In the genomic region with DNA sequence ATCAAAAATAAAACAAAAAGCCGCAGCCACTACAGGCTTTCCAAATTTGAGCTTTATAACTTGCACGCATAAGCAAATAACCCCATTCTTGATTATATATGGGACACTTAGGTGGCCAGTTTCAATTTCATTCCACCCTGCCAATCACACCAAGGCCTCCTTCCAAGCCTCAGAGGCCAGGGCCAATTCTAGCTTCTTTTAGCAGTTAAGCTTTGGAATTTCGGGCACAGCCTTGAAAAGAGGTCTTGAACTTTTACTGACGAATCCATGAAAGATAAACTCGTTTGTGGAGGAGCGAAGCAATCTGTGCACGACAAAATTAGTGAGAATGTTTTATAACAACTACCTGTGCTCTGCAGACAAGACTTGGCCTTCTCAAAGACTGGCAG, we compare ENCODE assay signal across 9 mouse cellular contexts. TPM values are rescaled to one million over a fixed set of nuclear protein-coding genes. Genes with fewer than 3 reads are reported as not detected.
DNase-seq lines count a peak whose midpoint lies in the region; ATAC-seq and TF ChIP-seq lines count a peak whose summit lies in the region.
"Had no signal": no experiment of that assay in that cellular context is flagged by ENCODE, and none has a peak within 500 bp of the region (broad histone marks: within the 10 kb centered on the region; RNA-seq: fewer than 3 reads in every experiment).

No protein-coding gene starts in this region.

- no peak for TF ChIP-seq CTCF in hindbrain, postnatal 0 days (IDR thresholded peaks at IDR 0.05; ENCODE audit: low read depth)
- TF ChIP-seq CTCF in midbrain, postnatal 0 days (IDR thresholded peaks at IDR 0.05) = no peak

- peak overlapping the region; percentile 59 for H3K4me3 ChIP-seq in kidney, embryonic 15.5 days (replicated peaks)
- H3K4me3 ChIP-seq in embryonic facial prominence, embryonic 11.5 days (ENCODE audit: low read depth, low read length) = peak overlapping the region; percentile 61
- peak overlapping the region; percentile 45 for H3K4me3 ChIP-seq in hindbrain, postnatal 0 days (ENCODE audit: low read length)
- H3K4me3 ChIP-seq in midbrain, postnatal 0 days (ENCODE audit: low read depth, low read length) = peak overlapping the region; percentile 51

- H3K4me1 ChIP-seq in kidney, embryonic 15.5 days = peaks cover 39% of the 10 kb centered on the region
- H3K4me1 ChIP-seq in embryonic facial prominence, embryonic 11.5 days (ENCODE audit: control insufficient read depth, insufficient read depth, low read length) = peaks cover 3% of the 10 kb centered on the region
- peaks cover 15% of the 10 kb centered on the region for H3K4me1 ChIP-seq in hindbrain, postnatal 0 days (ENCODE audit: insufficient read depth, low read length)
- peaks cover 12% of the 10 kb centered on the region; the same call in 1 of the 2 replicates for H3K4me1 ChIP-seq in midbrain, postnatal 0 days (ENCODE audit: insufficient read depth, low read length)

- 40% methylated on average over 7 of the region's 7 CpGs for WGBS in kidney, embryonic 15.5 days
- 44% methylated on average over 7 of the region's 7 CpGs for WGBS in embryonic facial prominence, embryonic 11.5 days
- 48% methylated on average over 7 of the region's 7 CpGs for WGBS in hindbrain, postnatal 0 days
- 43% methylated on average over 7 of the region's 7 CpGs for WGBS in midbrain, postnatal 0 days

- ATAC-seq in kidney, embryonic 15.5 days (replicated peaks; ENCODE audit: low FRiP score) = no peak
- ATAC-seq in embryonic facial prominence, embryonic 11.5 days (replicated peaks; ENCODE audit: insufficient number of reproducible peaks, low FRiP score, low TSS enrichment, low read depth) = no peak
- ATAC-seq in hindbrain, postnatal 0 days = no peak
- no peak for ATAC-seq in midbrain, postnatal 0 days (ENCODE audit: low FRiP score)

- peak overlapping the region; percentile 98 for H3K27ac ChIP-seq in kidney, embryonic 15.5 days
- peak overlapping the region; percentile 98 for H3K27ac ChIP-seq in embryonic facial prominence, embryonic 11.5 days (replicated peaks; ENCODE audit: low read depth, low read length)
- peak overlapping the region; percentile 91 for H3K27ac ChIP-seq in hindbrain, postnatal 0 days
- peak overlapping the region; percentile 91 for H3K27ac ChIP-seq in midbrain, postnatal 0 days (ENCODE audit: low read depth, low read length)

- H3K36me3 ChIP-seq in kidney, embryonic 15.5 days = peaks cover 10% of the 10 kb centered on the region; the same call in 1 of the 2 replicates
- no peaks in the 10 kb centered on the region for H3K36me3 ChIP-seq in embryonic facial prominence, embryonic 11.5 days (replicated peaks; ENCODE audit: control insufficient read depth, insufficient read depth, low read depth, low read length)
- H3K36me3 ChIP-seq in hindbrain, postnatal 0 days (ENCODE audit: insufficient read depth, low read length) = peaks cover 23% of the 10 kb centered on the region
- H3K36me3 ChIP-seq in midbrain, postnatal 0 days (ENCODE audit: insufficient read depth, low read length) = peaks cover 22% of the 10 kb centered on the region

- no peaks in the 10 kb centered on the region for H3K9me3 ChIP-seq in kidney, embryonic 15.5 days (replicated peaks)
- H3K9me3 ChIP-seq in embryonic facial prominence, embryonic 11.5 days (replicated peaks; ENCODE audit: control insufficient read depth, low read length) = no peaks in the 10 kb centered on the region
- no peaks in the 10 kb centered on the region for H3K9me3 ChIP-seq in hindbrain, postnatal 0 days (ENCODE audit: low read length)
- no peaks in the 10 kb centered on the region for H3K9me3 ChIP-seq in midbrain, postnatal 0 days (ENCODE audit: low read length)

- peak overlapping the region; percentile 62 for H3K9ac ChIP-seq in kidney, embryonic 15.5 days
- H3K9ac ChIP-seq in embryonic facial prominence, embryonic 11.5 days (replicated peaks; ENCODE audit: low read length) = peak overlapping the region; percentile 75
- H3K9ac ChIP-seq in hindbrain, postnatal 0 days (replicated peaks; ENCODE audit: low read length) = peak overlapping the region; percentile 68; the same call in 1 of the 2 replicates
- peak overlapping the region; percentile 75 for H3K9ac ChIP-seq in midbrain, postnatal 0 days (replicated peaks; ENCODE audit: low read length, poor library complexity, severe bottlenecking)

- peak overlapping the region; percentile 65 for H3K4me2 ChIP-seq in kidney, embryonic 15.5 days
- H3K4me2 ChIP-seq in embryonic facial prominence, embryonic 11.5 days (ENCODE audit: low read depth, low read length) = peak overlapping the region; percentile 64
- peak overlapping the region; percentile 60 for H3K4me2 ChIP-seq in hindbrain, postnatal 0 days (ENCODE audit: low read depth, low read length)
- H3K4me2 ChIP-seq in midbrain, postnatal 0 days (ENCODE audit: low read depth, low read length, poor library complexity, severe bottlenecking) = peak overlapping the region; percentile 47

- no peaks in the 10 kb centered on the region for H3K27me3 ChIP-seq in kidney, embryonic 15.5 days
- no peaks in the 10 kb centered on the region for H3K27me3 ChIP-seq in embryonic facial prominence, embryonic 11.5 days (ENCODE audit: control insufficient read depth, insufficient read depth, low read length)
- H3K27me3 ChIP-seq in hindbrain, postnatal 0 days (ENCODE audit: insufficient read depth, low read length) = no peaks in the 10 kb centered on the region
- no peaks in the 10 kb centered on the region for H3K27me3 ChIP-seq in midbrain, postnatal 0 days (ENCODE audit: insufficient read depth, low read length)

- DNase-seq in kidney, postnatal 36 days = no peak
- DNase-seq in embryonic facial prominence, embryonic 11.5 days (ENCODE audit: low spot score) = no peak
- DNase-seq in hindbrain, postnatal 0 days (ENCODE audit: low spot score) = no peak
- no peak for DNase-seq in midbrain, postnatal 0 days (ENCODE audit: low spot score)
- no peak for DNase-seq in embryo, embryonic 9.5 days (ENCODE audit: extremely low spot score)
- no peak for DNase-seq in left cerebral cortex, adult 8-10 months (ENCODE audit: low spot score in 2 of 2)
- DNase-seq in gastrocnemius, postnatal 10 days = no peak

RNA-seq across cellular contexts. Expression of a gene that starts 10.4 kb away (rescaled TPM):
- 20.2 and 24.4 TPM in 2 replicates for polyA plus RNA-seq in kidney, embryonic 15.5 days (2015; fragmentation: Nextera tagmentation; extraction: Ambion mirVana)
- polyA plus RNA-seq in embryonic facial prominence, embryonic 11.5 days (2014; fragmentation: Nextera tagmentation; extraction: Ambion mirVana) = 14.7 and 15.4 TPM in 2 replicates
- 63.9 and 76.9 TPM in 2 replicates for total RNA-seq in hindbrain, postnatal 0 days (2014; rRNA removed)
- 64.4 and 77.3 TPM in 2 replicates for polyA plus RNA-seq in hindbrain, postnatal 0 days (2015; fragmentation: Nextera tagmentation; extraction: Ambion mirVana)
- total RNA-seq in midbrain, postnatal 0 days (2014; rRNA removed) = 72.2 and 85.8 TPM in 2 replicates
- 101 and 102 TPM in 2 replicates for polyA plus RNA-seq in midbrain, postnatal 0 days (2015; fragmentation: Nextera tagmentation; extraction: Ambion mirVana)
- 100 to 1,000 TPM; 111 to 132 (median 121) TPM for total RNA-seq in left cerebral cortex, adult 8-10 months (2022)
- total RNA-seq in gastrocnemius, postnatal 10 days (2021) = 10 to 100 TPM; 24.1 to 24.2 TPM

RNA-seq across cellular contexts. Expression of a gene that starts 12.2 kb away (rescaled TPM):
- 0.78 and 1.1 TPM in 2 replicates for polyA plus RNA-seq in kidney, embryonic 15.5 days (2015; fragmentation: Nextera tagmentation; extraction: Ambion mirVana)
- polyA plus RNA-seq in embryonic facial prominence, embryonic 11.5 days (2014; fragmentation: Nextera tagmentation; extraction: Ambion mirVana) = 0.21 and 0.41 TPM in 2 replicates
- total RNA-seq in hindbrain, postnatal 0 days (2014; rRNA removed) = 4.8 and 7.7 TPM in 2 replicates
- polyA plus RNA-seq in hindbrain, postnatal 0 days (2015; fragmentation: Nextera tagmentation; extraction: Ambion mirVana) = 1.9 and 2.5 TPM in 2 replicates
- total RNA-seq in midbrain, postnatal 0 days (2014; rRNA removed) = 5.9 and 7.2 TPM in 2 replicates
- 2.9 and 3.4 TPM in 2 replicates for polyA plus RNA-seq in midbrain, postnatal 0 days (2015; fragmentation: Nextera tagmentation; extraction: Ambion mirVana)
- 1 to 10 TPM; 5.5 to 6.2 (median 5.7) TPM for total RNA-seq in left cerebral cortex, adult 8-10 months (2022)
- total RNA-seq in gastrocnemius, postnatal 10 days (2021) = 10 to 100 TPM; 12.4 to 19.5 TPM
- total RNA-seq: neutrophil, adult 5-6 weeks had no signal

RNA-seq across cellular contexts. Expression of a gene that starts 17.3 kb away (rescaled TPM):
- polyA plus RNA-seq in kidney, embryonic 15.5 days (2015; fragmentation: Nextera tagmentation; extraction: Ambion mirVana) = 13.3 and 20.2 TPM in 2 replicates
- polyA plus RNA-seq in embryonic facial prominence, embryonic 11.5 days (2014; fragmentation: Nextera tagmentation; extraction: Ambion mirVana) = 2.9 and 6.5 TPM in 2 replicates
- 1.7 and 2.8 TPM in 2 replicates for total RNA-seq in hindbrain, postnatal 0 days (2014; rRNA removed)
- polyA plus RNA-seq in hindbrain, postnatal 0 days (2015; fragmentation: Nextera tagmentation; extraction: Ambion mirVana) = 2.6 and 3.2 TPM in 2 replicates
- total RNA-seq in midbrain, postnatal 0 days (2014; rRNA removed) = 0.94 and 2.2 TPM in 2 replicates
- polyA plus RNA-seq in midbrain, postnatal 0 days (2015; fragmentation: Nextera tagmentation; extraction: Ambion mirVana) = 2.2 and 2.3 TPM in 2 replicates
- 1 to 10 TPM; 5.1 to 7.0 (median 5.7) TPM for total RNA-seq in left cerebral cortex, adult 8-10 months (2022)
- total RNA-seq in gastrocnemius, postnatal 10 days (2021) = 10 to 100 TPM; 11.4 to 19.2 TPM
- total RNA-seq: neutrophil, adult 5-6 weeks had no signal

RNA-seq across cellular contexts. Expression of a gene that starts 43.5 kb away (rescaled TPM):
- 66.6 and 72.8 TPM in 2 replicates for polyA plus RNA-seq in kidney, embryonic 15.5 days (2015; fragmentation: Nextera tagmentation; extraction: Ambion mirVana)
- polyA plus RNA-seq in embryonic facial prominence, embryonic 11.5 days (2014; fragmentation: Nextera tagmentation; extraction: Ambion mirVana) = 53.2 and 57.8 TPM in 2 replicates
- 44.1 and 44.7 TPM in 2 replicates for total RNA-seq in hindbrain, postnatal 0 days (2014; rRNA removed)
- polyA plus RNA-seq in hindbrain, postnatal 0 days (2015; fragmentation: Nextera tagmentation; extraction: Ambion mirVana) = 16.4 and 17.0 TPM in 2 replicates
- 32.8 and 40.4 TPM in 2 replicates for total RNA-seq in midbrain, postnatal 0 days (2014; rRNA removed)
- 12.9 TPM in 2 replicates for polyA plus RNA-seq in midbrain, postnatal 0 days (2015; fragmentation: Nextera tagmentation; extraction: Ambion mirVana)
- 10 to 100 TPM; 40.8 to 44.6 (median 43.3) TPM for total RNA-seq in left cerebral cortex, adult 8-10 months (2022)
- 10 to 100 TPM; 35.4 to 43.4 TPM for total RNA-seq in gastrocnemius, postnatal 10 days (2021)

RNA-seq across cellular contexts. Expression of a gene that starts 51.5 kb away (rescaled TPM):
- polyA plus RNA-seq in kidney, embryonic 15.5 days (2015; fragmentation: Nextera tagmentation; extraction: Ambion mirVana) = 71.9 and 73.5 TPM in 2 replicates
- polyA plus RNA-seq in embryonic facial prominence, embryonic 11.5 days (2014; fragmentation: Nextera tagmentation; extraction: Ambion mirVana) = 62.9 and 66.8 TPM in 2 replicates
- 97.1 and 98.4 TPM in 2 replicates for total RNA-seq in hindbrain, postnatal 0 days (2014; rRNA removed)
- polyA plus RNA-seq in hindbrain, postnatal 0 days (2015; fragmentation: Nextera tagmentation; extraction: Ambion mirVana) = 109 and 115 TPM in 2 replicates
- 55.7 and 87.6 TPM in 2 replicates for total RNA-seq in midbrain, postnatal 0 days (2014; rRNA removed)
- polyA plus RNA-seq in midbrain, postnatal 0 days (2015; fragmentation: Nextera tagmentation; extraction: Ambion mirVana) = 98.8 and 105 TPM in 2 replicates
- total RNA-seq in left cerebral cortex, adult 8-10 months (2022) = 10 to 100 TPM; 37.3 to 43.8 (median 39.8) TPM
- total RNA-seq in gastrocnemius, postnatal 10 days (2021) = 10 to 100 TPM; 32.4 to 33.7 TPM
